Mouse (Mus musculus): ENCODE results near the gene Srp14. TPM values are rescaled to one million over a fixed set of nuclear protein-coding genes. Genes with fewer than 3 reads are reported as not detected.

The Srp14 gene
- polyA plus RNA-seq, 1 experiment from 2014 or later: 275 TPM

DNA sequence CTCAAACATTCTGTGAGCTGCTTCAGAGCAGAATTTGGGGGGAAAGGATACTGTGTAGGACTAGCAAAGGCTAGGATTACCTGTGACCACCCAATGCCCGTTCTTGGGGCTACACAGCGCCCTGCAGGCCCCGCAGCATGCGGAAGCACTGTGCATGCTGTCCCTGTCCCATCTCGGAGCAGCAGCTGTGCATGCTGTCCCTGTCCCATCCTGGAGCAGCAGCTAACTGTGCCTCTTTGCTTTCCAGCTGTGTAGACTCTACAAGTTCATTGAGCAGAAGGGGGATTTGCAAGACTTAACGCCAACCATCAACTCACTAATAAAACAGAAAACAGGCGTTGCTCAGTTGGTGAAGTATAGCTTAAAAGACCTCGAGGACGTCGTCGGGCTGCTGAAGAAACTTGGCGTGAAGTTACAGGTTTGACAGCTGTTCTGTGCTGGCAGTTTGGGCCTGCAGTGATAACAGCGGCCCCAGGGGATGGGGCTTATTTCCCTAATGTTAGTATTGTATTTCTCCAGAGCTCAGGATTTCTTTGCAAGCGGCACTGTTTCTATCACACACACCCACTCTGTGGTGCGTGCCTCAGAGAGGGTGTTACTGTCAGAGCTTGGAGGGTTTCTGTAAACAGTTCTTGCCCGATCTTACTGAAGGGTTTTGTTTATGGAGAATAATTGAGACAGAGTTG is 17.9 kb downstream of the Srp14 start:
- Histone ChIP-seq H3K4me1 (peaks cover 33% of the 10 kb centered on the region), H3K27me3 (no peaks in the 10 kb centered on the region), H3K36me3 (peaks cover 54% of the 10 kb centered on the region), H3K4me3 (no peak overlapping the region), H3K27ac (no peak overlapping the region), H3K9me3 (no peaks in the 10 kb centered on the region), H3K9ac (no peak overlapping the region), H3K4me2 (no peak overlapping the region)
- ATAC-seq (ENCODE audit: insufficient number of reproducible peaks, insufficient read depth, low FRiP score, low TSS enrichment, low read depth): no peak
- 51% methylated on average over 16 of the region's 16 CpGs for WGBS

GRCm38 (mm10) chr2:118457463-118458261 is 21.8 kb downstream of the Srp14 start:
- peaks cover 17% of the 10 kb centered on the region for H3K4me1 ChIP-seq
- no peak overlapping the region for H3K27ac ChIP-seq
- no peak for ATAC-seq (ENCODE audit: insufficient number of reproducible peaks, insufficient read depth, low FRiP score, low TSS enrichment, low read depth)
- H3K4me2 ChIP-seq: no peak overlapping the region
- 80% methylated on average over 13 of the region's 13 CpGs for WGBS
- H3K4me3 ChIP-seq: no peak overlapping the region
- no peaks in the 10 kb centered on the region for H3K9me3 ChIP-seq
- no peaks in the 10 kb centered on the region for H3K27me3 ChIP-seq
- H3K9ac ChIP-seq: no peak overlapping the region
- H3K36me3 ChIP-seq: peaks cover 43% of the 10 kb centered on the region

GRCm38 (mm10) chr2:118457029-118457428 is 22.5 kb downstream of the Srp14 start:
- Histone ChIP-seq H3K4me3 (no peak overlapping the region), H3K9ac (no peak overlapping the region), H3K4me1 (peaks cover 12% of the 10 kb centered on the region), H3K4me2 (no peak overlapping the region), H3K9me3 (no peaks in the 10 kb centered on the region), H3K27ac (no peak overlapping the region), H3K27me3 (no peaks in the 10 kb centered on the region), H3K36me3 (peaks cover 40% of the 10 kb centered on the region)
- 82% methylated on average over 3 of the region's 3 CpGs for WGBS
- no peak for ATAC-seq (ENCODE audit: insufficient number of reproducible peaks, insufficient read depth, low FRiP score, low TSS enrichment, low read depth)

DNA sequence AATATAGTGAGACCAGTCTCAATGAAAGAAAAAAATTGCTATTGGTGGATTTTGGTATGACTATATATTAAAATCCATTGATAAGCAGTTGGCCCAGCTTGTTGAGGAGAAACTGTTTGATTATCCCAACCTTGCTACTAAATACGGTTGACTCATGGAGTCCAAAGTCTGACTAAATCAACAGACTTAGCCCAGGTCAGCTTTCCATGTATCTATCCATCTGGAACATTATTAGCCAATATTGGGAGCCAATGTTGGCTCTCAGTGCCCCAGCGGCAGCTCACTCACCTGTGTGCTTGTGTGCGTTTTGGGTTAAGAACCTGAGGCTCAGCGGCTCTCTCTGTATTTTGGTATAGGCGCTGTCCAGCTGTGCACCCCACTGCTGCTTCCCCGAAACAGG is 28.5 kb downstream of the Srp14 start:
- no peak overlapping the region for H3K9ac ChIP-seq
- 93% methylated on average over 6 of the region's 6 CpGs for WGBS
- H3K4me1 ChIP-seq: peaks cover 1% of the 10 kb centered on the region; the same call in 1 of the 2 replicates
- no peak overlapping the region for H3K4me2 ChIP-seq
- H3K27ac ChIP-seq: no peak overlapping the region
- H3K27me3 ChIP-seq: no peaks in the 10 kb centered on the region
- no peaks in the 10 kb centered on the region for H3K9me3 ChIP-seq
- no peak overlapping the region for H3K4me3 ChIP-seq
- peaks cover 40% of the 10 kb centered on the region for H3K36me3 ChIP-seq
- no peak for ATAC-seq (ENCODE audit: insufficient number of reproducible peaks, insufficient read depth, low FRiP score, low TSS enrichment, low read depth)

- H3K4me3 ChIP-seq: no peak overlapping the region
- no peak for ATAC-seq (ENCODE audit: insufficient number of reproducible peaks, insufficient read depth, low FRiP score, low TSS enrichment, low read depth)
- no peak overlapping the region for H3K27ac ChIP-seq
- 79% methylated on average over 12 of the region's 12 CpGs for WGBS
- no peak overlapping the region for H3K9ac ChIP-seq
- no peak overlapping the region for H3K4me2 ChIP-seq
- H3K27me3 ChIP-seq: no peaks in the 10 kb centered on the region
- H3K4me1 ChIP-seq: peaks cover 9% of the 10 kb centered on the region; the same call in 1 of the 2 replicates
- H3K9me3 ChIP-seq: no peaks in the 10 kb centered on the region
- H3K36me3 ChIP-seq: peaks cover 42% of the 10 kb centered on the region
Measured at GRCm38 (mm10) chr2:118448181-118448580, 31.3 kb downstream of the Srp14 start.

DNA sequence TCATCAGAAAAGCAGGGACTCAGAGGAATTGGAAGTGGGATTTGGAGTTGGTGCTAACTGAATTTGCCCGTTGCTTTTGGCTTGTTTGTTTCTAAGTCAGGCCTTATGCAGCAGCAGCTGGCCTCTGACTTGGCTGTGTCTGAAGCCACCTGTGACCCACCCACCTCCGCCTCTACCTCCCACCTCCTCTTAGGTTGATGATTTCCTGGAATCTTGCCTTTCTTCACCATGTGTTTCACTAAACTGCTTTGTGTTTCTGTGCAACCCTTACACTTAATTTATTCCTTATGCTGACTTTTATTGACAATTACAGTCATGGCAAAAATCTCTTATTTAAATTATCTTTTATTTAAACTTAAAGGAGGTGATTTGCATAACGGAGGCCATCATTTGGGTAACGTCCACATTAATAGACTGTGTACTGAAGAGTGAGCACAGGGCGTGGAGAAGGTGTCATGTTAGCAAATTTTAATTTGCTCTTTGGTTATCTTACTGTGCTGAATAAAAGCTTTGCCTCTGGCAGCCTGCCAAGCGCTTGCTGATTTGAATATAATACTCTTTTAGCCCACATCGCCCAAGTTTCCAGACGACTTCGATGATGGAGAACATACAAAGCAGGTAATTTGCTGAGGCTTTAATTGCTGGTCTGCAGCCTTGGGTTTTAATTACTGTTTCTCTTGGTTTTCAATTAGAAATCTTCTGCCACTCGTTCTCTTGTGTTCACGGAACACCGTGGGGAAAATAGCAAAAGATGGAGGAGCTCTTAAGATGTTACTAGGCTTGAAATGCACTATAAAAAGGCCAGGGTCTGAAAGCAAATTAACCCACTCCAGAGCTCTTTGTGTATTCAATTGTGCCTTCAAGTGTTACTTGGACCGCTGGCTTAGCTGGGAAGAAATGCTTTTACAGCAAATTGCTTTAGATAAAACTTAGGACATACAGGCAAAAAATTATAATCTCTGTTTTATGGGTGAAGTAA is 33.5 kb downstream of the Srp14 start:
- Histone ChIP-seq H3K4me2 (no peak overlapping the region), H3K27ac (no peak overlapping the region), H3K27me3 (no peaks in the 10 kb centered on the region), H3K4me3 (no peak overlapping the region), H3K9me3 (no peaks in the 10 kb centered on the region), H3K4me1 (peaks cover 9% of the 10 kb centered on the region; the same call in 1 of the 2 replicates), H3K36me3 (peaks cover 38% of the 10 kb centered on the region), H3K9ac (no peak overlapping the region)
- no peak for ATAC-seq (ENCODE audit: insufficient number of reproducible peaks, insufficient read depth, low FRiP score, low TSS enrichment, low read depth)
- 52% methylated on average over 13 of the region's 13 CpGs for WGBS

DNA sequence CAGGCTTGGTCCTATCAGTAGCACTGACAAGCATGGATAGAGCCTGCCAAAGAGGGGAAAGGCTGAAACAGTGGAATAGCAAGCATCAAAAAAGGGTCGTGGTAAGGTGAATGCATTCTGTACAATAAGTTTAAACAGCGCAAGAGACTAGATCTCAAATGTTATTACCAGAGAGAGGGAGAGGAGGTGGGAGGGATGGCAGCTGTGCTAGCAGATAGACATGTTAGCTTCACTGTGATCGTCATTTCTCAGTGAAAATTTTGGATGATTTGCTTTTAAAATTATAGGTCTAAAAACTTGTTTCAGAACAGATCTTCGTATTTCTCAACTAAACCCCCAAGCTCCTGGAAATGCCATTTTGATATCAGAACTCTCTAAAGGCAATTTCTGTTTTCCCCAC is 36.8 kb downstream of the Srp14 start:
- peaks cover 35% of the 10 kb centered on the region for H3K36me3 ChIP-seq
- no peak overlapping the region for H3K4me3 ChIP-seq
- H3K4me1 ChIP-seq: peaks cover 9% of the 10 kb centered on the region; the same call in 1 of the 2 replicates
- no peak overlapping the region for H3K4me2 ChIP-seq
- no peak for ATAC-seq (ENCODE audit: insufficient number of reproducible peaks, insufficient read depth, low FRiP score, low TSS enrichment, low read depth)
- H3K9me3 ChIP-seq: no peaks in the 10 kb centered on the region
- WGBS: 92% methylated on average over 4 of the region's 4 CpGs
- H3K27ac ChIP-seq: no peak overlapping the region
- no peaks in the 10 kb centered on the region for H3K27me3 ChIP-seq
- H3K9ac ChIP-seq: no peak overlapping the region

DNA sequence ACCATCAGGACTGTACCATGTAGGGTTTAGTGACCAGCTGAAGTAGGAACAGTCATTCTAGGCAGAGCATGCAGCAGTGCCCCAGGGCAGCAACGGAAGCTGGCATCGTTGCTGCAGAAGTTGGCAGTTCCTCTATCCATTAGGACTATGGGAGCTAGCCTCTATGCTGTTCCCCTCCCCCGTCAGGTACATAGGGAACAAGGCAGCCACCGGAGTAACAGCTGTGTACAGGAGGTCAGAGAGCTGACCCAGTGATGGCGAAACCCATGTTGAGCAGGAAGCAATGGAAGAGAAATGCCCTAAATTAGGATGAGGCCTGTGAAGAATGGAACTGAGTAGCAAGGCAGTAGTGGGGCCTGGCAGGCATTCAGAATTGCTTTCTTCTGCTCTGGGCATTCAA is 37.3 kb downstream of the Srp14 start:
- WGBS: 67% methylated on average over 5 of the region's 5 CpGs
- no peak overlapping the region for H3K27ac ChIP-seq
- H3K27me3 ChIP-seq: no peaks in the 10 kb centered on the region
- ATAC-seq (ENCODE audit: insufficient number of reproducible peaks, insufficient read depth, low FRiP score, low TSS enrichment, low read depth): no peak
- no peak overlapping the region for H3K4me3 ChIP-seq
- peaks cover 9% of the 10 kb centered on the region; the same call in 1 of the 2 replicates for H3K4me1 ChIP-seq
- H3K4me2 ChIP-seq: no peak overlapping the region
- no peaks in the 10 kb centered on the region for H3K9me3 ChIP-seq
- peaks cover 35% of the 10 kb centered on the region for H3K36me3 ChIP-seq
- H3K9ac ChIP-seq: no peak overlapping the region

DNA sequence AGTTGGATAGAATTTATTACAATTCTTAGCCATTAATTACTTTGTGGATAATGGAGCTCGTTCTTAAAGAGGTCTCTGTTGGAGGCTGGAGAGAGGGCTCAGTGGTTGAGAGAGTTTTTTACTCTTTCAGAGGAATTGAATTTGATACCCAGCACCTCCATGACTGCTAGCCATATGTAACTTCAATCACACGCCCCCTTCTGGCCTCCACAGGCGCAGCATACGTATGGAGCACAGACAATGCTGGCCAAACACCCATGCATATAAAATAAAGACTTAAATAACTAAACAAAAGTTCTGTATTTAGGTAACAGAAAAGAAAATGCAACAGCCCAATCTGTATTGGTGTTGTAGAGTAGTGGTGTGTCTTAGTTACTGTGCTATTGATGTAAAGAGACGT is 47.9 kb downstream of the Srp14 start:
- WGBS: 70% methylated on average over 5 of the region's 5 CpGs
- Histone ChIP-seq H3K4me2 (no peak overlapping the region), H3K4me1 (no peaks in the 10 kb centered on the region), H3K9me3 (no peaks in the 10 kb centered on the region), H3K9ac (no peak overlapping the region), H3K36me3 (peaks cover 78% of the 10 kb centered on the region), H3K27ac (no peak overlapping the region), H3K27me3 (no peaks in the 10 kb centered on the region), H3K4me3 (no peak overlapping the region)
- no peak for ATAC-seq (ENCODE audit: insufficient number of reproducible peaks, insufficient read depth, low FRiP score, low TSS enrichment, low read depth)

GRCm38 (mm10) chr2:118430630-118431029 is 48.9 kb downstream of the Srp14 start:
- Histone ChIP-seq H3K9ac (no peak overlapping the region), H3K36me3 (peaks cover 72% of the 10 kb centered on the region), H3K4me1 (no peaks in the 10 kb centered on the region), H3K27ac (no peak overlapping the region), H3K4me3 (no peak overlapping the region), H3K9me3 (no peaks in the 10 kb centered on the region), H3K4me2 (no peak overlapping the region), H3K27me3 (no peaks in the 10 kb centered on the region)
- no peak for ATAC-seq (ENCODE audit: insufficient number of reproducible peaks, insufficient read depth, low FRiP score, low TSS enrichment, low read depth)
- 84% methylated on average over 16 of the region's 16 CpGs for WGBS

DNA sequence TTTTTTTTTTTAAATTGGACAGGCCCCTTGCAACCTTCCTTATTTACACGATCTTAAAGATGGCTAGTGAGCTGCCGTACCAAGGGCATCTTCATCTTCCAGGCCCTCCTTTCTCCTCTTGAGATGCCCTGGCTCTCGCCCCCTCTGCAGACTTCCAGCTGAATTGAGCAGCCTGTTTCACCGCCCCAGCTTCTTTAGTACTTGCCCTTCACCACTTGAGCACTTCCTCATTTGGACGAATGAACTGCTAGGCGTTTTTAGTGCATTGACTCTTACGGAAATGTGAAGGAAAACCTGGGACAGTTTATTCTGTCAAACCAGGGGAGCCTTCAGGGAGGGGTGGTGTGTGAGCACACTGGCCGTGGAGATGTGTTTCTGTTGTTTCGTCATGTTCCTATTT is 50.2 kb downstream of the Srp14 start:
- Histone ChIP-seq H3K4me1 (no peaks in the 10 kb centered on the region), H3K27me3 (no peaks in the 10 kb centered on the region), H3K4me3 (no peak overlapping the region), H3K36me3 (peaks cover 59% of the 10 kb centered on the region), H3K9ac (no peak overlapping the region), H3K4me2 (no peak overlapping the region), H3K9me3 (no peaks in the 10 kb centered on the region), H3K27ac (no peak overlapping the region)
- no peak for ATAC-seq (ENCODE audit: insufficient number of reproducible peaks, insufficient read depth, low FRiP score, low TSS enrichment, low read depth)
- WGBS: 83% methylated on average over 9 of the region's 9 CpGs
